Mouse (Mus musculus): ENCODE results near the gene Unc93b1. TPM values are rescaled to one million over a fixed set of nuclear protein-coding genes. Genes with fewer than 3 reads are reported as not detected.
A peak's percentile ranks its signal among the peaks of the same experiment; 100 is the strongest.

Gene Unc93b1
- total and polyA plus RNA-seq, 2 experiments from 2014 or later, result 11.9 to 18.1 TPM

DNA sequence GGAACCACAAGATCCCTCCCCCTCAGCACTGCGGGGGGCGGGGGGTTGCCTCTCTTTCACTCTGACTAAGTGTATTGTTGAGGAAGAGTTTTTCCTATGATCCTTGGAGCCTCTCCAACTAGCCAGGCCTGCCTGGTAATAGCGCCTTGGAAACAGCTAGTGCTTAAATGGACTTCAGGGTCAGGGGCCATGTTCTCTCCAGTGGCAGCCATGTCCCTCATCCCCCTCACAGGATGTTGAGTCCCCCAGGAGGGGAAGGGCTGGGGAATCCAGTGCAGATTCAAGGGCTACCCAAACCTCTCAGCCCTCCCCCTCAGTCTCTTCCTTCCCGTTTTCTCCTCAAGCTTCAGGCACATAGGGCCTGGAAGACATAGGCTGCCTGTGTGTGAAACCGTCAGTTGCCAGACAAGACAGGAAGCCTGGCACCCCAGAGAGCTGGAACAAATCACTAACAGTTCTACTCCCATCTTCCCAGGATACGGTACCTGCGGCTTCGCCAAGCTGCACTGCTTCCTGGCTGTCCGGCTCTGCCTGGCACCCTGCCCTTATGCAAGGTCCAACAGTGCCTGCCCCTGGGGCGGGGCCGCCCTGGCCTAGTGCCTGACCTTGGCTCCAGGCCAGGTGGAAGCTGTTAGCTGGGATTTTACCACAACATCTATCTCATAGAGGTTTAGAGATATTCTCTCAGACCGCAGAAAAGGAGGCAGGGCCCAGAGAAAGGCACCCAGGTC, 5.6 kb upstream of the Unc93b1 start, which contains the start of gene Aldh3b1:
Gene Aldh3b1 (minus strand): TSS at position 598 of the 731 bp plus-strand sequence.
- 30% methylated on average over 12 of the region's 12 CpGs for WGBS
- Histone ChIP-seq H3K9me3 (replicated peaks; ENCODE audit: control insufficient read depth, low read length) (no peaks in the 10 kb centered on the region), H3K9ac (replicated peaks; ENCODE audit: low read depth, low read length) (no peak within 1 kb of the TSS), H3K27ac (ENCODE audit: low read depth) (peak within 1 kb of the TSS; percentile 76), H3K27me3 (ENCODE audit: control insufficient read depth, insufficient read depth, low read length) (no peaks in the 10 kb centered on the region; the same call in 1 of the 2 replicates), H3K36me3 (replicated peaks; ENCODE audit: control insufficient read depth, insufficient read depth, low read length) (no peaks in the 10 kb centered on the region), H3K4me1 (ENCODE audit: control insufficient read depth, insufficient read depth) (peaks cover 19% of the 10 kb centered on the region; the same call in 1 of the 2 replicates), H3K4me3 (ENCODE audit: low read depth, low read length) (no peak within 1 kb of the TSS), H3K4me2 (ENCODE audit: low read depth, low read length) (peak within 1 kb of the TSS; percentile 27)
- ATAC-seq (ENCODE audit: insufficient read depth, low read depth) (peak; percentile 81), DNase-seq (ENCODE audit: low spot score) (peak; percentile 89)
- TF ChIP-seq CTCF (IDR thresholded peaks at IDR 0.05; ENCODE audit: low read depth), result 0 out of 2 replicates have a peak, but pooled peaks have one; percentile 1
- peak; percentile 61 for TF ChIP-seq EP300 (IDR thresholded peaks at IDR 0.05; ENCODE audit: low read depth)

- WGBS, result 59% methylated on average over 20 of the region's 21 CpGs
- H3K9ac ChIP-seq (replicated peaks; ENCODE audit: low read depth, low read length), result no peak overlapping the region
- no peak overlapping the region for H3K4me2 ChIP-seq (ENCODE audit: low read depth, low read length)
- no peak for ATAC-seq (ENCODE audit: insufficient read depth, low read depth)
- no peaks in the 10 kb centered on the region for H3K36me3 ChIP-seq (replicated peaks; ENCODE audit: control insufficient read depth, insufficient read depth, low read length)
- no peaks in the 10 kb centered on the region; the same call in 1 of the 2 replicates for H3K27me3 ChIP-seq (ENCODE audit: control insufficient read depth, insufficient read depth, low read length)
- no peaks in the 10 kb centered on the region for H3K9me3 ChIP-seq (replicated peaks; ENCODE audit: control insufficient read depth, low read length)
- no peak for DNase-seq (ENCODE audit: low spot score)
- peaks cover 20% of the 10 kb centered on the region for H3K4me1 ChIP-seq (ENCODE audit: control insufficient read depth, insufficient read depth)
- H3K4me3 ChIP-seq (ENCODE audit: low read depth, low read length), result no peak overlapping the region
- H3K27ac ChIP-seq (ENCODE audit: low read depth), result peak overlapping the region; percentile 76
- TF ChIP-seq CTCF (IDR thresholded peaks at IDR 0.05; ENCODE audit: low read depth), result no peak
- no peak for TF ChIP-seq EP300 (IDR thresholded peaks at IDR 0.05; ENCODE audit: low read depth)
Measured at GRCm38 (mm10) chr19:3930262-3931057, 4.5 kb upstream of the Unc93b1 start.

- Histone ChIP-seq H3K9me3 (replicated peaks; ENCODE audit: control insufficient read depth, low read length) (no peaks in the 10 kb centered on the region), H3K36me3 (replicated peaks; ENCODE audit: control insufficient read depth, insufficient read depth, low read length) (no peaks in the 10 kb centered on the region), H3K27ac (ENCODE audit: low read depth) (no peak overlapping the region), H3K4me2 (ENCODE audit: low read depth, low read length) (no peak overlapping the region), H3K4me1 (ENCODE audit: control insufficient read depth, insufficient read depth) (peaks cover 27% of the 10 kb centered on the region), H3K27me3 (ENCODE audit: control insufficient read depth, insufficient read depth, low read length) (no peaks in the 10 kb centered on the region; the same call in 1 of the 2 replicates), H3K4me3 (ENCODE audit: low read depth, low read length) (no peak overlapping the region), H3K9ac (replicated peaks; ENCODE audit: low read depth, low read length) (no peak overlapping the region)
- DNase-seq (ENCODE audit: low spot score) (no peak), ATAC-seq (ENCODE audit: insufficient read depth, low read depth) (no peak)
- 88% methylated on average over 9 of the region's 9 CpGs for WGBS
- TF ChIP-seq CTCF (IDR thresholded peaks at IDR 0.05; ENCODE audit: low read depth) (no peak), EP300 (IDR thresholded peaks at IDR 0.05; ENCODE audit: low read depth) (no peak)
Measured at GRCm38 (mm10) chr19:3931716-3932115, 3.3 kb upstream of the Unc93b1 start.

DNA sequence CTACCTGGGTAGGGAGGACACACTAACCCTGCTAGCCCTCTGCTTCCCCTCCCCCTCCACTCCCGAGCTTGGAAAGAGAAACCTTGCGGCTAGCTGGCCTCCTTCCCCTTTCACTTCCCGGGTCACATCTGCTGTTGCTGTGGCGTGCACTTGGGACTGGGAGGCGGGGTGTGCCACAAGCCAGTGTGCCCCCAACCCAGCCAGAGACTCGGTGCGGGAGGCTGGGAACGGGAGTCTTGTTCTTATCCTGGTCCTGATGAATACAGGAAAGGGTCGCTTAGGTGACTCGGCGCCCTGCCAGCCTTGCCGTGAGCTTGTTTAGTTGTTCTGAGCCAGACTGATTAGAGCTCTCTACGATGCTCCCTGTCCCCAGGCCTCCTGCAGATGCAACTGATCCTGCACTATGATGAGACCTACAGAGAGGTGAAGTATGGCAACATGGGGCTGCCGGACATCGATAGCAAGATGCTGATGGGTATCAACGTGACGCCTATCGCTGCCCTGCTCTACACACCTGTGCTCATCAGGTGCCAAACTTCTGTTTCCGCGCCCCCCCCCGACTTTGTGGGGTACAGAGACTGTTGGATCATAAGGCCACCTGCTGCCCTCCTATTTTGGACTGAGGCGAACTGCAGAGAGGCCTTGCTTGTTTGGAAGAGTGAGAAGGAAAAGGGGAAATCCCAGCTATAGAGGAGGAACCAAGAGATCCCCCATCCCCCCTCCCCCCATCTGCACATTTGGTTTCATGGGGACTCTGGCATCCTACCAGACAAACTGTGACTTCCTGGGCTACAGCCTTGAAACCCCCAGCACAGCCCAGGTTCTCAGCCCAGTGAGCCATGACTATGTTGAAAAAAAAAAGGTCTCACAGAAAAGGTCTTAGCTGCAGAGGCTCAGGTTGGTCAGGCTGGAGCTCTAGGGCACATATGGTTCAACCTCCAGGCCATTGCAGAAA, 1.2 kb downstream of the Unc93b1 start:
- Histone ChIP-seq H3K4me3 (ENCODE audit: low read depth, low read length) (peak overlapping the region; percentile 65), H3K36me3 (replicated peaks; ENCODE audit: control insufficient read depth, insufficient read depth, low read length) (no peaks in the 10 kb centered on the region), H3K27ac (ENCODE audit: low read depth) (peak overlapping the region; percentile 49; the same call in 1 of the 2 replicates), H3K4me2 (ENCODE audit: low read depth, low read length) (peak overlapping the region; percentile 92), H3K9me3 (replicated peaks; ENCODE audit: control insufficient read depth, low read length) (no peaks in the 10 kb centered on the region), H3K27me3 (ENCODE audit: control insufficient read depth, insufficient read depth, low read length) (no peaks in the 10 kb centered on the region), H3K4me1 (ENCODE audit: control insufficient read depth, insufficient read depth) (peaks cover 12% of the 10 kb centered on the region; the same call in 1 of the 2 replicates), H3K9ac (replicated peaks; ENCODE audit: low read depth, low read length) (peak overlapping the region; percentile 61)
- no peak for TF ChIP-seq EP300 (IDR thresholded peaks at IDR 0.05; ENCODE audit: low read depth)
- ATAC-seq (ENCODE audit: insufficient read depth, low read depth), result peak; percentile 57
- WGBS, result 6% methylated on average over 22 of the region's 22 CpGs
- DNase-seq (ENCODE audit: low spot score), result peak; percentile 70

DNA sequence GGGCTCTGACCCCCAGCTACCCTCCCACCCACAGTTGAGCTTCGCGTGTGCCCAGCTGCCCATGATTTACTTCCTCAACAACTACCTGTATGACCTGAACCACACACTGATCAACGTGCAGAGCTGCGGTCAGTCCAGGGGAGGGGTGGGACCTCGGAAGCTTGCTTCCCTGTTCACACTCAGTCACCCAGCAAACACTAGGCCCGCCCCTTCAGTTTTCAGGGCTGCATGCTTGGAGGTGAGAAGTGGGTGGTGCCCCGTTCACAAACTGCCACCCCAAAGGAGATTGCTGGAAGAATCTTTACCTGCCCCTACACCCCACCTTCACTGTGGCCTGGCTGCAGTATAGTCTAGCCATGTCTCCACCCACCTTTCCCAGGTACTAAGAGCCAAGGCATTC, 7.3 kb downstream of the Unc93b1 start:
- ATAC-seq (ENCODE audit: insufficient read depth, low read depth) (no peak), DNase-seq (ENCODE audit: low spot score) (no peak)
- Histone ChIP-seq H3K4me2 (ENCODE audit: low read depth, low read length) (no peak overlapping the region), H3K4me1 (ENCODE audit: control insufficient read depth, insufficient read depth) (0 out of 2 replicates have a peak, but pooled peaks cover 6% of the 10 kb centered on the region), H3K36me3 (replicated peaks; ENCODE audit: control insufficient read depth, insufficient read depth, low read length) (no peaks in the 10 kb centered on the region), H3K9me3 (replicated peaks; ENCODE audit: control insufficient read depth, low read length) (no peaks in the 10 kb centered on the region), H3K27me3 (ENCODE audit: control insufficient read depth, insufficient read depth, low read length) (no peaks in the 10 kb centered on the region), H3K9ac (replicated peaks; ENCODE audit: low read depth, low read length) (no peak overlapping the region), H3K4me3 (ENCODE audit: low read depth, low read length) (no peak overlapping the region), H3K27ac (ENCODE audit: low read depth) (no peak overlapping the region)
- no peak for TF ChIP-seq CTCF (IDR thresholded peaks at IDR 0.05; ENCODE audit: low read depth)
- TF ChIP-seq EP300 (IDR thresholded peaks at IDR 0.05; ENCODE audit: low read depth), result no peak
- 79% methylated on average over 7 of the region's 7 CpGs for WGBS
